Mouse (Mus musculus) embryonic facial prominence, embryonic 15.5 days (tissue): ENCODE data around the gene Dupd1. TPM values are rescaled to one million over a fixed set of nuclear protein-coding genes. Genes with fewer than 3 reads are reported as not detected.

Source experiments
- ATAC-seq: fragments of 200-750 bp; cut with Nextera tagmentation; 2 replicates; pipeline ENCODE4 v1.8.0; 2017; ENCODE audit warnings: low read depth, moderate TSS enrichment; ENCODE audit not compliant: insufficient number of reproducible peaks, low FRiP score, low TSS enrichment
- H3K27ac ChIP-seq: fragments of 300-500 bp; sonication (generic); replicated peaks from 2 replicates; pipeline ENCODE4 v1.5.1; 2015; ENCODE audit warnings: mild to moderate bottlenecking, inconsistent platforms
- H3K27me3 ChIP-seq: fragments of 300-500 bp; sonication (generic); 2 replicates; pipeline ENCODE4 v1.6.1; 2015; ENCODE audit warnings: inconsistent platforms
- H3K36me3 ChIP-seq: fragments of 300-500 bp; sonication (generic); 2 replicates; pipeline ENCODE4 v1.6.1; 2015; ENCODE audit warnings: mild to moderate bottlenecking, inconsistent platforms
- H3K4me1 ChIP-seq: fragments of 300-500 bp; sonication (generic); 2 replicates; pipeline ENCODE4 v1.6.1; 2015; ENCODE audit warnings: inconsistent platforms
- H3K4me2 ChIP-seq: fragments of 300-500 bp; sonication (generic); replicated peaks from 2 replicates; pipeline ENCODE4 v1.6.1; 2015; ENCODE audit warnings: mild to moderate bottlenecking, inconsistent platforms
- H3K4me3 ChIP-seq: fragments of 300-500 bp; sonication (generic); replicated peaks from 2 replicates; pipeline ENCODE4 v1.5.1; 2015; ENCODE audit warnings: mild to moderate bottlenecking, inconsistent platforms
- H3K9ac ChIP-seq: fragments of 300-500 bp; sonication (generic); 2 replicates; pipeline ENCODE4 v1.6.1; 2015; ENCODE audit warnings: inconsistent platforms
- H3K9me3 ChIP-seq: fragments of 300-500 bp; sonication (generic); replicated peaks from 2 replicates; pipeline ENCODE4 v1.6.1; 2016; ENCODE audit warnings: inconsistent platforms
- WGBS: fragments of 180-500 bp; shearing (Covaris S2); methylation state at CpG from one replicate; pipeline ENCODE4 v1.1.7; 2015; 5-methylcytosine and 5-hydroxymethylcytosine counted together
- polyA plus RNA-seq: library from polyadenylated mRNA; unstranded; fragments of >200 nt; fragmentation: Nextera tagmentation; extraction: Ambion mirVana; gene quantifications from 2 replicates; pipeline ENCODE4 v1.2.1, GENCODE M21; 2015

Gene Dupd1
- polyA plus RNA-seq, 1 experiment from 2014 or later: not detected

DNA sequence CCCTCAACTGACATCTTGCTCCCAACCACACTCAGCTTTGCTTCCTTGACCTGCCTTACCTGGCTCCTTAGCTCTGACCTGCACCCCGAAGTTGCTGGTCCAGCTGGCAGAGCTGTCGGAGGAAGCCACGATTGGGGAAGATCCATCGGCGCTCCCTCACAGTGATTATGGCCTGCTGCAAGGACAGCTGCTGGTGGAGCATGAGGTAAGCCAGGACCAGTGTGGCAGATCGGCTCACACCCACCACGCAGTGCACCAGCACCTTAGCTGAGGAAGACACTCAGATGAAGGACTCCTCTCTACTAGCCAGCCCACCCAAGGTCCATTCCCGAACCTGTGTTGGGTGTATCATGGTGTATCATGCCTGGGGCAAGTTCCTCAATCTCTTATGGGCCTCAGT, 31.9 kb upstream of the Dupd1 start:
- Histone ChIP-seq H3K27me3 (no peaks in the 10 kb centered on the region), H3K4me2 (no peak overlapping the region), H3K9ac (no peak overlapping the region), H3K4me3 (no peak overlapping the region), H3K36me3 (no peaks in the 10 kb centered on the region), H3K4me1 (0 out of 2 replicates have a peak, but pooled peaks cover 12% of the 10 kb centered on the region), H3K9me3 (no peaks in the 10 kb centered on the region), H3K27ac (no peak overlapping the region)
- WGBS: 91% methylated on average over 8 of the region's 8 CpGs
- no peak for ATAC-seq

DNA sequence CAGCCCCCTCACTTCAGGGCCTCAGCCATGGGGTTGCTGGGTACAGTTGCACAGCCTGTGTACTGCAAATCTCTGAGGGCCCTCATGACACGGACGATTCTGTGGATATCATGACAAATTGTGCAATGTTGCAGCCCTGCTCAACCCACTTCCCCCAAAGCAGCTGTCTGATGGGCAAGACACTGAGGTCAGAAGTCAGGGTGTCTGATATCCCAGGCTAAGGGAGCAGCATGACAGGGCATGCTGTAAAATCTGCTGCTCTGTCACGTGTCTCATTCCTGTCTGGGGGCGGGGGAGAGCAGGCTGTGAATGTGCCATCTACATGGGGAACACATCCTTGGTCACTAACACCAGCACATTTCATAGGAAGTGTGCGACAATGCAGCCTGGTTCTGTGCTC, 30.8 kb upstream of the Dupd1 start:
- H3K36me3 ChIP-seq: no peaks in the 10 kb centered on the region
- ATAC-seq: no peak

DNA sequence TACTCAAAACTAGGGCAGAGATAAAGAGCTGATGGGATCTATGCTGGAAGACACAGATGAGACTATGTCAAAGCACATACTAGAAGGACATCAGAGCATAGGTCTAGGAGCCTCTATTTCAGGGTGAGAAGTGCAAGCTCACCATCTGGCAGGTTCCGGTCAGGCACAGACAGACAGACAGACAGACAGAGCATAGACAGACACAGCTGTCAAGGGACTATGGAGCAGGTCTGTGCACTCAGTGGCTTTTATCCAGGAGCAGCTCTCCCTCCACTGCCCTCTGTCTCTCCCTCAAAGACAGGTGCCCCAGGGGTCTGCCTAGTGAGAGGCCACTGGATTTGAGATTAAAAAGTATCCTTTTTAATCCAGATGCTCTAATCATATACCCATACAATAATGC, 29.8 kb upstream of the Dupd1 start:
- ATAC-seq: no peak
- no peak overlapping the region for H3K27ac ChIP-seq
- no peaks in the 10 kb centered on the region for H3K36me3 ChIP-seq
- WGBS: 81% methylated on average over 1 of the region's 1 CpGs
- H3K4me2 ChIP-seq: no peak overlapping the region
- no peaks in the 10 kb centered on the region for H3K9me3 ChIP-seq
- no peaks in the 10 kb centered on the region for H3K27me3 ChIP-seq
- no peak overlapping the region for H3K9ac ChIP-seq
- H3K4me1 ChIP-seq: 0 out of 2 replicates have a peak, but pooled peaks cover 7% of the 10 kb centered on the region
- H3K4me3 ChIP-seq: no peak overlapping the region

More for the DNA sequence above, 30.8 kb upstream of the Dupd1 start:
- Histone ChIP-seq H3K4me3 (no peak overlapping the region), H3K4me1 (0 out of 2 replicates have a peak, but pooled peaks cover 12% of the 10 kb centered on the region), H3K27me3 (no peaks in the 10 kb centered on the region), H3K9me3 (no peaks in the 10 kb centered on the region), H3K4me2 (no peak overlapping the region), H3K27ac (no peak overlapping the region), H3K9ac (no peak overlapping the region)
- WGBS: 60% methylated on average over 5 of the region's 5 CpGs

DNA sequence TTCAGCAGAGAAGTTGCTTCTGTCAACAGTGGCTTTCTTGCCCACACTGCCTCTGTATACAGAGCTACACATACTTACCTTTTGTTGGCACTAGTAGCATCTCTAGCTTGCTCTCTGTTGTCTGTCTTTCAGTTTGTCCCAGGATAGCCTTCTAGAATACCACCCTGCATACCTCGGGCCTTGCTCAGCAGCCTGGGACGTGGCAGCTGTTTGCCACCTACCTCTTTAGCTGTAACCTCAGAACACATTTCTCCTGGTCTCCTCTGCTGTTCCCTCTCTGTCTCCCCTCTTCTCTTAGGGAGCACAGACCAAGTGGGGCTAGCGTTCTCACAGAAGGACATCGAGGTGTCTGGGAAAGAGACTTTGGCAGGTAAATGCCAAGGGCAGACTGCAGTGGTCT, 28.1 kb upstream of the Dupd1 start:
- Histone ChIP-seq H3K36me3 (no peaks in the 10 kb centered on the region), H3K4me2 (no peak overlapping the region), H3K27ac (no peak overlapping the region), H3K9me3 (no peaks in the 10 kb centered on the region), H3K4me3 (no peak overlapping the region), H3K4me1 (0 out of 2 replicates have a peak, but pooled peaks cover 7% of the 10 kb centered on the region), H3K9ac (no peak overlapping the region), H3K27me3 (no peaks in the 10 kb centered on the region)
- ATAC-seq: no peak
- 97% methylated on average over 4 of the region's 4 CpGs for WGBS

DNA sequence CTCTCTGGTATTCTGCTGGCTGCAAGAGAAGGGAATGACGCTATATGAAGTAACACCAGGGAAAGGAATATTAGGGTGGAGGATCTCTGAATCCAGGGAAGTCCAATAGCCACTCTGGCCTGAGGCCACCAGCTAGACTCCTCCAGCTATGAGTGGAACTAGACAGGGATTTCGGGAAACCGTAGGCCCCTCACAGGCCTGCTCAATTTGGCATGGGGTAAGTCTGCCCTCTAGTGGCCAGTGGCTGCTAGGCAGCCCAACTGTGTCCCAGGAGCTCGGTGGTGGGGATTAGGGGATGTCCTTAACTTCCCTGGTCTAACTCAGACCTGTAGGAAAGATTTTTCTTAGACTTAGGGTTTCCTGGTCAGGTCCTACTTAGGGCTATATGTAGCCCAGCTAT, 27.4 kb upstream of the Dupd1 start:
- no peak overlapping the region for H3K4me3 ChIP-seq
- H3K9me3 ChIP-seq: no peaks in the 10 kb centered on the region
- no peak overlapping the region for H3K4me2 ChIP-seq
- WGBS: 9% methylated on average over 4 of the region's 4 CpGs
- 0 out of 2 replicates have a peak, but pooled peaks cover 7% of the 10 kb centered on the region for H3K4me1 ChIP-seq
- no peak overlapping the region for H3K9ac ChIP-seq
- H3K36me3 ChIP-seq: no peaks in the 10 kb centered on the region
- no peaks in the 10 kb centered on the region for H3K27me3 ChIP-seq
- no peak overlapping the region for H3K27ac ChIP-seq
- ATAC-seq: peak; percentile 69; the same call in 1 of the 2 replicates

DNA sequence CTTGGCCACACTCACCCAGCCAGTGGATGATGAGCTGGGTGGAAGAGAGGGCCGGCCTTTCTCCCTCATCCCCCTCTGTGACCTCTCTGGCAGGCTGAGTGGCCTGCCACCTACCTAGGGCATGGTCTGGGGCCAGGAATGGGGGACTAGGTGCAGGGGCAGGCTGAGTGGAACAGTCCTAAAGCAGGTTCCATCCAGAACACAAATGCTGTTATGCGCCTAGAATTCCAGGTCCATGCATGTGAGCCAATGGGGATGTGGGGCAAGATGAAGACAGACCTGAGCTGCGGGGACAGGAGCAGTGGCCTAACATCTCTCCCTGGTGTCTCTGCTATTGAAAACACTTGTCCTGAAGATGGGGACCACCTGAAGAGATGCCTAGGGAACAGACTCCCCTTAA, 26.9 kb upstream of the Dupd1 start:
- H3K9me3 ChIP-seq: no peaks in the 10 kb centered on the region
- H3K36me3 ChIP-seq: no peaks in the 10 kb centered on the region
- H3K27ac ChIP-seq: no peak overlapping the region
- H3K4me2 ChIP-seq: no peak overlapping the region
- no peaks in the 10 kb centered on the region for H3K27me3 ChIP-seq
- no peak overlapping the region for H3K9ac ChIP-seq
- ATAC-seq: no peak
- WGBS: 88% methylated on average over 3 of the region's 3 CpGs
- H3K4me3 ChIP-seq: no peak overlapping the region
- H3K4me1 ChIP-seq: 0 out of 2 replicates have a peak, but pooled peaks cover 7% of the 10 kb centered on the region

DNA sequence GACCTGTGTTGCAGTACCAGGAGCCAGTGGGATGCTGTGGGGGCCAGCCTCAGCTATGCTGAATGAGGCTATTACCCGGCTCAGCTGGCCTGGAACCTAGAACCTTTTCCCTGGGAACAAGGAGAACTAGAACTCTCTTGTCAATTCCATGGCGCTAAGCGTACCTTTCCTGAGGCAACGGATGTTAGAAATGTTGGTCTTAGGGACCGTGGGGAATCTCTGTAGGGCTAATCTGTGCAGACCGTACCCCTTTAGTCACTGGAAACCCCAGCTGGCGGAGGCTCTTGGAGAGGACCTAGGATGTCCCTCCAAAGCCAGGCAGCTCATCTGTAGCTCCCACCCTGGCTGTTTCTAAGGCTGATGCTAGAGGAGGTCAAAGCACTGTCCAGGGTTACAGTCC, 26.0 kb upstream of the Dupd1 start:
- WGBS: 93% methylated on average over 7 of the region's 7 CpGs
- Histone ChIP-seq H3K36me3 (no peaks in the 10 kb centered on the region), H3K9ac (no peak overlapping the region), H3K9me3 (no peaks in the 10 kb centered on the region), H3K27me3 (no peaks in the 10 kb centered on the region), H3K4me1 (0 out of 2 replicates have a peak, but pooled peaks cover 7% of the 10 kb centered on the region), H3K4me3 (no peak overlapping the region), H3K4me2 (no peak overlapping the region), H3K27ac (no peak overlapping the region)
- no peak for ATAC-seq

DNA sequence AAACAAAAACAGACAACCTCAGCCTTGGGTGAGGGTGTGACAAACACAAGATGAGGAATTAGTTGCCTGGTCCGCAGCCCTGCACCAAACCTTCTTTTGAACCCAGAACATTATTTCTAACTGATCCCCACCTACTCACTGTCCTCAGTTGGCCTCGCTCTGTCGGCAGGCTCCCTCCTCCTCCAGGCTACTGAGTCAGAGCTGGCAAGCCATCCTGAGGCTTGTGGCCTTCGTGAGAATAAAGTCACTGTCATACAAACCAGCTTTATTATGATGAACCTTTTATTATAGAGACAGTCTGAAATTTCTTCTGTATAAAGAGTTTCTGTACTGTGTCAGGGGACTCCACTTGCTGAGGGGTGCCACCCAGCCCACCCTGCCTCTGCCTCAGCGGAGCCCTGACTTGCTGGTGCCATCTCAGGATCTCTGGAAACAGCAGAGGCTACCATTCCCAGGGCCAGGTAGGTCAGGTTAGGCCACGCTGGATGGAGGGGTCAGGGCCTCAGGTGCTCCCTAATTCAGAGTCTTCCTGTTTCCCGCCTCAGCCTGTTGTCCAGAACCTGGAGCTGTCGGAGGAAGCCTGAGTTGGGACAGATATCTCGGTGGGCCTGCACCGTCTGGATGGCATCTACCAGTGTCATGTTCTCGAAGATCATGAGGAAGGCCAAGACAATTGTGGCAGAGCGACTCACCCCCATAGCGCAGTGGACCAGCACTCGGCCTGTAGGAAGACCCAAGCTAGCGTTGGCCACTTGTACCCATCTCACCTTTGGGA, 18.9 kb upstream of the Dupd1 start:
- no peaks in the 10 kb centered on the region for H3K36me3 ChIP-seq
- ATAC-seq: no peak; the same call in 1 of the 2 replicates
- no peak overlapping the region for H3K4me2 ChIP-seq
- WGBS: 90% methylated on average over 15 of the region's 15 CpGs
- H3K27ac ChIP-seq: no peak overlapping the region
- no peak overlapping the region for H3K4me3 ChIP-seq
- H3K9me3 ChIP-seq: no peaks in the 10 kb centered on the region
- H3K9ac ChIP-seq: no peak overlapping the region
- no peaks in the 10 kb centered on the region for H3K27me3 ChIP-seq
- H3K4me1 ChIP-seq: no peaks in the 10 kb centered on the region

DNA sequence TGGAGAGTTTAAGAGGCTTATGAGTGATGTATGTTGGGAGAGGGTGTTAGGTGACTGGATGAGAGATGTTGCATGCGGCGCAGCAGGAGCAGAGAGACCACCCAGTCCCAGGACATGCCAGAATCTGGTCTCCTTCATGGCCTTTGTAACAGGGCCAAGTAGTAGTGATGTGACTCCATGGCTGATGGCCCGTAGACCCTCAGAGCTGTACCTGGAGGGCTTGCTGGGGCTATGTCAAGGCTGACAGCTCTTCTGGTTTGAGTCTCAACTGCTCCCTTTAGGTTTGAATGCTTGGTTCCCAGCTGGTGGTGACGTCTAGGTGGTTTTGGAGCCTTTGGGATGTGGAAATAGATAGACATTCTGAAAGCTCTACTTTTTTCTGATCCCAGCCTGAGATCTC, 15.6 kb upstream of the Dupd1 start:
- Histone ChIP-seq H3K9ac (no peak overlapping the region), H3K4me3 (no peak overlapping the region), H3K4me2 (no peak overlapping the region), H3K27me3 (no peaks in the 10 kb centered on the region), H3K36me3 (no peaks in the 10 kb centered on the region), H3K27ac (no peak overlapping the region), H3K4me1 (no peaks in the 10 kb centered on the region), H3K9me3 (no peaks in the 10 kb centered on the region)
- ATAC-seq: no peak
- WGBS: 92% methylated on average over 4 of the region's 4 CpGs

DNA sequence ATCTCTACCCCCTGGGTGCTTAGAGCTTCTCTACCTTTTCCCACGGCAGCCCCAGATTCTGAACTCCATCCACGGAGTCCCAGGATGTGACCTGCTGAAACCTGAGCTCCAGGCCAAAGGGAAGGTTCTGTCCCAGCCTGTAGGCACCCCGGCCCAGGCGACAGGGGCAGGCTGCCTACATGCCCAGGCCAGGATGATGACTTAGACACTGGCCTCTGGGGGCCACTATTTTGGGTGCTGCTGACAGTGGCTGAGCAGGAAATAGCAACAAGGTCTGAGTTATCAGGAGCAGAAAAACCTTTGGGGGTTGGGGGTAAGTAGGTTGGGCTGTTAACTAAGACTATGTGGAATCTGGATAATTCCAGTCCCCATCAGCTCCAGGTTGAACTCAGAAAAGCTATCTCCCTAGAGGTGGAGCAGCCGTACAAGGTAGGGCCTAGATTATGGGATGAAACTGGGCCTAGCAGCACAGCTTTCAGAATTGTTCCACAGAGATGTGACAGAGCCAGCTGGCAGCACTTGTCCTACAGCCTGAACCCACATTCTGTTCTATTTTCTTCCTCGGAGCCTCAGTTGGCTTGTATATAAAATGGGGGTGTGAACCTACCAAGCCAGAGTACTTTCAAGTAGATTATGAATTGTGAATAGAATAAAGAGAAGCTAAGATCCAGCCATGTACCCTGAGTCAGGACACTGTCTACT, 14.8 kb upstream of the Dupd1 start:
- H3K9me3 ChIP-seq: no peaks in the 10 kb centered on the region
- H3K4me3 ChIP-seq: no peak overlapping the region
- H3K36me3 ChIP-seq: no peaks in the 10 kb centered on the region
- no peak overlapping the region for H3K4me2 ChIP-seq
- 61% methylated on average over 6 of the region's 6 CpGs for WGBS
- ATAC-seq: no peak
- H3K4me1 ChIP-seq: no peaks in the 10 kb centered on the region
- no peak overlapping the region for H3K9ac ChIP-seq
- no peak overlapping the region for H3K27ac ChIP-seq
- 0 out of 2 replicates have a peak, but pooled peaks cover 2% of the 10 kb centered on the region for H3K27me3 ChIP-seq

DNA sequence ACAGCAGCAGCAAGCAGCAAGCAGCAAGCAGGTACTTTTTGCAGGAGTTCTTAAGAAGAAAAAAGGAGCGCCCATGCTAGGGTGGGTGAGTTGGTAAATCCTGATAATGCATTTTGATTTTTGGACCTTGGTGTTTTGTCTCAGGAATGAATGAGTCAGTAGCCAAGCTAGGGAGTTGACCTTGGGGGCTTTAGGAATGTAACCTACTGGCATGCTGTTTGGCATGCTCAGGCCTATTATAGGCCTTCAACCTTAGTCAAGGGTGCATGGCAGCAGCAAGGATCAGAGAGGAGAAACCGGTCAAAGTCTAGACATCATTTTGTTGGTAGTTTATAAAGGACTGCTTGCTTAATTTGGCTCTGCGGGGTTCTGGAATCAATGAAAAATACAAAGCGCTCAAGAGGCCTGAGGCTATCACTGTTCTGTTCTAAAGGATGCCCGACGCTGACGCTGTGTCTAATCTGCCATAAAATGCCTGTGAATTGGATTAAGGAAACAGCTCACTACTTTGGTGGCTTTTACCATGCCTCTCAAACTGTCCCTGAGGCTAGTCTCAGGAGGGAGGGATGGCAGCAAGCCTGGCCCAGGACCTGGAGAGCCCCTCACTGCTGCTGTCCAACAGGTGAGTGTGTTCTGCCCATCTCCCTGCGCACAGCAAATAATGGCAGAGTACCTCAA, 7.8 kb upstream of the Dupd1 start:
- peaks cover 13% of the 10 kb centered on the region for H3K4me1 ChIP-seq
- ATAC-seq: no peak
- 41% methylated on average over 8 of the region's 8 CpGs for WGBS
- H3K9ac ChIP-seq: no peak overlapping the region
- H3K27me3 ChIP-seq: 0 out of 2 replicates have a peak, but pooled peaks cover 2% of the 10 kb centered on the region
- H3K9me3 ChIP-seq: no peaks in the 10 kb centered on the region
- H3K36me3 ChIP-seq: no peaks in the 10 kb centered on the region
- H3K4me2 ChIP-seq: no peak overlapping the region
- H3K4me3 ChIP-seq: no peak overlapping the region
- H3K27ac ChIP-seq: no peak overlapping the region
